19 mouse cellular contexts compared by ENCODE assay signal in genomic region chr16:18809001-18809400, GRCm38 (mm10). TPM values are rescaled to one million over a fixed set of nuclear protein-coding genes. Genes with fewer than 3 reads are reported as not detected.
DNase-seq lines count a peak whose midpoint lies in the region; ATAC-seq lines count a peak whose summit lies in the region.
"Had no signal": no experiment of that assay in that cellular context is flagged by ENCODE, and none has a peak within 500 bp of the region (broad histone marks: within the 10 kb centered on the region; RNA-seq: fewer than 3 reads in every experiment).

No protein-coding gene starts in this region.

- H3K27ac ChIP-seq in liver, embryonic 12.5 days, result no peak overlapping the region
- no peak overlapping the region for H3K27ac ChIP-seq in liver, embryonic 11.5 days (ENCODE audit: low read depth, low read length)
- no peak overlapping the region for H3K27ac ChIP-seq in neural tube, embryonic 15.5 days (replicated peaks)
- H3K27ac ChIP-seq: forebrain, embryonic 15.5 days; layer of hippocampus, adult 2 months; lung, embryonic 15.5 days; midbrain, embryonic 12.5 days had no signal

- H3K4me3 ChIP-seq in liver, embryonic 12.5 days, result no peak overlapping the region
- H3K4me3 ChIP-seq in liver, embryonic 11.5 days (ENCODE audit: low read depth, low read length), result no peak overlapping the region
- no peak overlapping the region for H3K4me3 ChIP-seq in neural tube, embryonic 15.5 days (replicated peaks)
- H3K4me3 ChIP-seq: forebrain, embryonic 15.5 days; heart, embryonic 12.5 days; layer of hippocampus, adult 2 months; lung, embryonic 15.5 days; midbrain, embryonic 12.5 days; myocyte had no signal

- 84% methylated on average over 5 of the region's 5 CpGs for WGBS in liver, embryonic 12.5 days (ENCODE audit: insufficient replicate concordance)
- 86% methylated on average over 5 of the region's 5 CpGs for WGBS in liver, embryonic 11.5 days
- 96% methylated on average over 5 of the region's 5 CpGs for WGBS in neural tube, embryonic 15.5 days

- ATAC-seq in liver, embryonic 12.5 days, result no peak
- ATAC-seq in liver, embryonic 11.5 days (replicated peaks; ENCODE audit: low FRiP score), result no peak
- peak; percentile 51 for ATAC-seq in megakaryocyte, adult 5-6 weeks (ENCODE audit: poor library complexity, severe bottlenecking)
- ATAC-seq in neural tube, embryonic 15.5 days (ENCODE audit: low FRiP score), result no peak
- ATAC-seq: forebrain, embryonic 15.5 days; hindbrain, embryonic 16.5 days had no signal

- no peaks in the 10 kb centered on the region for H3K9me3 ChIP-seq in liver, embryonic 12.5 days (replicated peaks)
- H3K9me3 ChIP-seq in liver, embryonic 11.5 days (ENCODE audit: control insufficient read depth, low read length), result no peaks in the 10 kb centered on the region
- H3K9me3 ChIP-seq in neural tube, embryonic 15.5 days (replicated peaks), result no peaks in the 10 kb centered on the region
- H3K9me3 ChIP-seq: forebrain, embryonic 15.5 days; heart, embryonic 12.5 days; lung, embryonic 15.5 days; midbrain, embryonic 12.5 days had no signal

- H3K36me3 ChIP-seq in liver, embryonic 12.5 days, result peaks cover 62% of the 10 kb centered on the region
- peaks cover 37% of the 10 kb centered on the region for H3K36me3 ChIP-seq in liver, embryonic 11.5 days (ENCODE audit: control insufficient read depth, insufficient read depth, low read length)
- no peaks in the 10 kb centered on the region for H3K36me3 ChIP-seq in neural tube, embryonic 15.5 days

- 0 out of 2 replicates have a peak overlapping the region, but pooled peaks have one; percentile 4 for H3K4me2 ChIP-seq in liver, embryonic 12.5 days
- no peak overlapping the region for H3K4me2 ChIP-seq in liver, embryonic 11.5 days
- H3K4me2 ChIP-seq in neural tube, embryonic 15.5 days, result no peak overlapping the region
- H3K4me2 ChIP-seq: forebrain, embryonic 15.5 days; heart, embryonic 12.5 days; lung, embryonic 15.5 days; midbrain, embryonic 12.5 days had no signal

- peaks cover 38% of the 10 kb centered on the region for H3K4me1 ChIP-seq in liver, embryonic 12.5 days
- peaks cover 8% of the 10 kb centered on the region; the same call in 1 of the 2 replicates for H3K4me1 ChIP-seq in liver, embryonic 11.5 days (replicated peaks; ENCODE audit: control insufficient read depth, insufficient read depth, low read length)
- H3K4me1 ChIP-seq in neural tube, embryonic 15.5 days, result peaks cover 19% of the 10 kb centered on the region

- no peak overlapping the region for H3K9ac ChIP-seq in liver, embryonic 12.5 days
- no peak overlapping the region for H3K9ac ChIP-seq in liver, embryonic 11.5 days (ENCODE audit: low read depth, low read length)
- no peak overlapping the region for H3K9ac ChIP-seq in neural tube, embryonic 15.5 days (replicated peaks)
- H3K9ac ChIP-seq: forebrain, embryonic 15.5 days; heart, embryonic 12.5 days; lung, embryonic 15.5 days; midbrain, embryonic 12.5 days had no signal

- no peak for DNase-seq in liver, embryonic 11.5 days (ENCODE audit: low spot score)
- DNase-seq in adipocyte (ENCODE audit: low spot score), result peak; percentile 90
- DNase-seq in fat pad, adult 2 months (ENCODE audit: extremely low read depth, low read depth, low spot score), result peak; percentile 94
- DNase-seq in testis, postnatal 10 days (ENCODE audit: low spot score), result no peak
- DNase-seq: cerebellum, postnatal 10 days; kidney, adult 11 months; kidney, postnatal 10 days; thymus, postnatal 4 days had no signal

- no peaks in the 10 kb centered on the region for H3K27me3 ChIP-seq in liver, embryonic 12.5 days (replicated peaks)
- H3K27me3 ChIP-seq in liver, embryonic 11.5 days (replicated peaks; ENCODE audit: control insufficient read depth, insufficient read depth, low read length), result no peaks in the 10 kb centered on the region
- H3K27me3 ChIP-seq in neural tube, embryonic 15.5 days (replicated peaks), result no peaks in the 10 kb centered on the region
- H3K27me3 ChIP-seq: forebrain, embryonic 15.5 days; heart, embryonic 12.5 days; lung, embryonic 15.5 days; midbrain, embryonic 12.5 days had no signal

RNA-seq across cellular contexts. Expression of gene Ufd1, which starts 2.6 kb away (rescaled TPM):
- polyA plus RNA-seq in liver, embryonic 12.5 days (2016; fragmentation: Nextera tagmentation; extraction: Ambion mirVana), result 53.8 and 57.5 TPM in 2 replicates
- 69.1 and 71.1 TPM in 2 replicates for polyA plus RNA-seq in liver, embryonic 11.5 days (2014; fragmentation: Nextera tagmentation; extraction: Ambion mirVana)
- total RNA-seq in megakaryocyte, adult 5-6 weeks (2015), result 47.7 and 57.5 TPM in 2 replicates
- total RNA-seq in megakaryocyte, adult 5-6 weeks (2017), result 57.6 and 78.5 TPM in 2 replicates
- polyA plus RNA-seq in neural tube, embryonic 15.5 days (2015; fragmentation: Nextera tagmentation; extraction: Ambion mirVana), result 110 and 114 TPM in 2 replicates

RNA-seq across cellular contexts. Expression of gene Cdc45, which starts 2.8 kb away (rescaled TPM):
- 54.2 and 55.9 TPM in 2 replicates for polyA plus RNA-seq in liver, embryonic 12.5 days (2016; fragmentation: Nextera tagmentation; extraction: Ambion mirVana)
- polyA plus RNA-seq in liver, embryonic 11.5 days (2014; fragmentation: Nextera tagmentation; extraction: Ambion mirVana), result 66.7 and 76.8 TPM in 2 replicates
- total RNA-seq in megakaryocyte, adult 5-6 weeks (2015), result 62.8 and 67.1 TPM in 2 replicates
- total RNA-seq in megakaryocyte, adult 5-6 weeks (2017), result 75.0 and 89.6 TPM in 2 replicates
- 6.6 and 18.5 TPM in 2 replicates for polyA plus RNA-seq in neural tube, embryonic 15.5 days (2015; fragmentation: Nextera tagmentation; extraction: Ambion mirVana)

RNA-seq across cellular contexts. Expression of gene 2510002D24Rik, which starts 27.4 kb away (rescaled TPM):
- polyA plus RNA-seq in liver, embryonic 12.5 days (2016; fragmentation: Nextera tagmentation; extraction: Ambion mirVana), result 32.3 and 32.8 TPM in 2 replicates
- 41.9 and 51.5 TPM in 2 replicates for polyA plus RNA-seq in liver, embryonic 11.5 days (2014; fragmentation: Nextera tagmentation; extraction: Ambion mirVana)
- 7.8 and 9.6 TPM in 2 replicates for total RNA-seq in megakaryocyte, adult 5-6 weeks (2015)
- 9.6 and 9.9 TPM in 2 replicates for total RNA-seq in megakaryocyte, adult 5-6 weeks (2017)
- polyA plus RNA-seq in neural tube, embryonic 15.5 days (2015; fragmentation: Nextera tagmentation; extraction: Ambion mirVana), result 48.0 and 50.2 TPM in 2 replicates

RNA-seq across cellular contexts. Expression of gene Gm28539, which starts 27.4 kb away (rescaled TPM):
- polyA plus RNA-seq in liver, embryonic 12.5 days (2016; fragmentation: Nextera tagmentation; extraction: Ambion mirVana), result not detected in 2 replicates
- polyA plus RNA-seq in liver, embryonic 11.5 days (2014; fragmentation: Nextera tagmentation; extraction: Ambion mirVana), result 0.11 TPM in 1 of 2 replicates, not detected in the other
- total RNA-seq in megakaryocyte, adult 5-6 weeks (2015), result not detected in 2 replicates
- total RNA-seq in megakaryocyte, adult 5-6 weeks (2017), result not detected in 2 replicates
- polyA plus RNA-seq in neural tube, embryonic 15.5 days (2015; fragmentation: Nextera tagmentation; extraction: Ambion mirVana), result 0.17 TPM in 1 of 2 replicates, not detected in the other
- polyA plus RNA-seq: forebrain, embryonic 15.5 days; heart, embryonic 12.5 days; hindbrain, embryonic 16.5 days; limb, embryonic 11.5 days; lung, embryonic 15.5 days; midbrain, embryonic 12.5 days had no signal

RNA-seq across cellular contexts. Expression of gene Cldn5, which starts 32.4 kb away (rescaled TPM):
- 10.7 and 11.8 TPM in 2 replicates for polyA plus RNA-seq in liver, embryonic 12.5 days (2016; fragmentation: Nextera tagmentation; extraction: Ambion mirVana)
- polyA plus RNA-seq in liver, embryonic 11.5 days (2014; fragmentation: Nextera tagmentation; extraction: Ambion mirVana), result 18.5 and 18.8 TPM in 2 replicates
- total RNA-seq in megakaryocyte, adult 5-6 weeks (2015), result not detected in 2 replicates
- total RNA-seq in megakaryocyte, adult 5-6 weeks (2017), result not detected in 2 replicates
- 111 and 121 TPM in 2 replicates for polyA plus RNA-seq in neural tube, embryonic 15.5 days (2015; fragmentation: Nextera tagmentation; extraction: Ambion mirVana)

Comparison
In these comparisons a context has a peak if more than half of its experiments do, and no peak if none do; other contexts are left out.
1. DNase-seq: peak in adipocyte (single experiment) and fat pad, adult 2 months (single experiment); none in liver, embryonic 11.5 days (single experiment) and testis, postnatal 10 days (single experiment).